Mouse (Mus musculus) CH12.LX (cell line): ENCODE data around the gene Lig4.

Experiments
- CTCF ChIP-seq, 2 experiments: IDR thresholded peaks in 1 of 2; conservative IDR thresholded peaks in 1 of 2; 2 replicates each; pipeline ENCODE4 v1.5.1; 2011 to 2012; ENCODE audit warnings: low read depth in 2 of 2, low read length in 2 of 2, improper control_type of control experiment in 1 of 2, inconsistent platforms in 1 of 2, mild to moderate bottlenecking in 1 of 2, moderate library complexity in 1 of 2
- EP300 ChIP-seq: IDR thresholded peaks from 2 replicates; pipeline ENCODE4 v1.6.1; 2011; ENCODE audit warnings: low read length, improper control_type of control experiment
- MYC ChIP-seq: IDR thresholded peaks from 2 replicates; pipeline ENCODE4 v1.6.1; 2011; ENCODE audit warnings: low read depth, mild to moderate bottlenecking, improper control_type of control experiment, low read length
- POLR2A ChIP-seq: IDR thresholded peaks from 2 replicates; pipeline ENCODE4 v1.6.1; 2011; ENCODE audit warnings: low read depth, mild to moderate bottlenecking, improper control_type of control experiment, low read length
- RAD21 ChIP-seq: IDR thresholded peaks from 2 replicates; pipeline ENCODE4 v1.6.1; 2011; ENCODE audit warnings: low read depth, mild to moderate bottlenecking, low read length, improper control_type of control experiment, moderate library complexity
- RCOR1 ChIP-seq: conservative IDR thresholded peaks from 2 replicates; pipeline ENCODE4 v1.6.1; 2012; ENCODE audit warnings: low read depth, mild to moderate bottlenecking, inconsistent platforms, low read length, improper control_type of control experiment
- SIN3A ChIP-seq: IDR thresholded peaks from 2 replicates; pipeline ENCODE4 v1.6.1; 2012; ENCODE audit warnings: low read length, improper control_type of control experiment, inconsistent platforms
- TCF12 ChIP-seq: IDR thresholded peaks from 2 replicates; pipeline ENCODE4 v1.6.1; 2014; ENCODE audit warnings: low read depth, mild to moderate bottlenecking, inconsistent platforms, low read length, improper control_type of control experiment
- USF1 ChIP-seq: IDR thresholded peaks from 2 replicates; pipeline ENCODE4 v1.6.1; 2014; ENCODE audit warnings: low read depth, mild to moderate bottlenecking, inconsistent platforms, low read length, improper control_type of control experiment
- ZNF384 ChIP-seq: IDR thresholded peaks from 2 replicates; pipeline ENCODE4 v1.6.1; 2012; ENCODE audit warnings: low read depth, low read length, improper control_type of control experiment, inconsistent platforms

GRCm38 (mm10) chr8:9929746-9930445 is 47.6 kb downstream of the Lig4 start:
- TF ChIP-seq ZNF384 (no peak), EP300 (no peak), USF1 (no peak), CTCF (conservative IDR thresholded peaks at IDR 0.05 in 1 of 2, IDR thresholded peaks at IDR 0.05 in 1 of 2; ENCODE audit: low read depth in 2 of 2, low read length in 2 of 2) (no peak), SIN3A (no peak), TCF12 (no peak), RCOR1 (no peak), RAD21 (no peak), POLR2A (no peak), MYC (no peak)
